Comparison of ENCODE assay signal across 28 mouse cellular contexts in genomic region chr11:71764743-71765142, GRCm38 (mm10). TPM values are rescaled to one million over a fixed set of nuclear protein-coding genes. Genes with fewer than 3 reads are reported as not detected.
A peak's percentile ranks its signal among the peaks of the same experiment; 100 is the strongest.
DNase-seq lines count a peak whose midpoint lies in the region; ATAC-seq and TF ChIP-seq lines count a peak whose summit lies in the region.
"Had no signal": no experiment of that assay in that cellular context is flagged by ENCODE, and none has a peak within 500 bp of the region (broad histone marks: within the 10 kb centered on the region; RNA-seq: fewer than 3 reads in every experiment).

No protein-coding gene starts in this region.

- WGBS in heart, adult 2 months, result 30% methylated on average over 2 of the region's 2 CpGs
- WGBS in midbrain, embryonic 14.5 days, result 65% methylated on average over 2 of the region's 2 CpGs

- peak overlapping the region; percentile 47 for H3K27ac ChIP-seq in heart, adult 2 months
- 0 out of 2 replicates have a peak overlapping the region, but pooled peaks have one; percentile 73 for H3K27ac ChIP-seq in midbrain, embryonic 14.5 days (replicated peaks; ENCODE audit: low read depth, low read length)
- H3K27ac ChIP-seq: embryonic facial prominence, embryonic 15.5 days; kidney, embryonic 15.5 days; limb, embryonic 10.5 days; liver, embryonic 15.5 days had no signal

- TF ChIP-seq CTCF in heart, adult 2 months (IDR thresholded peaks at IDR 0.05), result no peak

- H3K79me2 ChIP-seq in heart, adult 2 months (replicated peaks; ENCODE audit: control insufficient read depth, insufficient read depth, low read length), result no peaks in the 10 kb centered on the region

- no peak overlapping the region for H3K4me2 ChIP-seq in midbrain, embryonic 14.5 days (ENCODE audit: low read length)
- H3K4me2 ChIP-seq: embryonic facial prominence, embryonic 15.5 days; heart, embryonic 12.5 days; kidney, embryonic 15.5 days; liver, embryonic 15.5 days had no signal

- TF ChIP-seq POLR2A in heart, adult 2 months (IDR thresholded peaks at IDR 0.05; ENCODE audit: insufficient read depth, low read depth, low read length), result no peak

- no peak overlapping the region for H3K9ac ChIP-seq in heart, adult 2 months (ENCODE audit: low read depth, low read length)
- no peak overlapping the region for H3K9ac ChIP-seq in midbrain, embryonic 14.5 days (replicated peaks; ENCODE audit: low read length)
- H3K9ac ChIP-seq: embryonic facial prominence, embryonic 15.5 days; heart, embryonic 12.5 days; kidney, embryonic 15.5 days; liver, embryonic 15.5 days had no signal

- TF ChIP-seq EP300 in heart, adult 2 months (IDR thresholded peaks at IDR 0.05; ENCODE audit: insufficient read depth, low read depth, low read length), result peak; percentile 57; the same call in 1 of the 2 replicates

- DNase-seq in heart, adult 2 months, result no peak
- no peak for DNase-seq in heart, adult 8-10 months (ENCODE audit: low spot score)
- peak; percentile 12 for DNase-seq in lung, postnatal 36 days
- DNase-seq in lung, postnatal 4 days, result no peak
- DNase-seq in R1 (ENCODE audit: low read depth, low spot score), result peak; percentile 17
- DNase-seq in midbrain, embryonic 14.5 days, result no peak
- no peak for DNase-seq in gastrocnemius, adult 18-20 months (ENCODE audit: low spot score)
- DNase-seq: adrenal gland, postnatal 10 days; B cell, adult 2 months; cerebellum, adult 2 months; cerebellum, postnatal 25 days; embryo, embryonic 11 days; heart, postnatal 10 days; kidney, adult 11 months; kidney, postnatal 4 days; layer of hippocampus, adult 9-11 months; liver; right cerebral cortex, postnatal 14 days; spleen, adult 18-20 months had no signal

- ATAC-seq in midbrain, embryonic 14.5 days (ENCODE audit: low FRiP score, low TSS enrichment), result no peak

- H3K4me3 ChIP-seq in heart, adult 2 months, result no peak overlapping the region
- H3K4me3 ChIP-seq in midbrain, embryonic 14.5 days (replicated peaks; ENCODE audit: low read depth, low read length), result no peak overlapping the region
- H3K4me3 ChIP-seq: embryonic facial prominence, embryonic 15.5 days; heart, embryonic 12.5 days; kidney, embryonic 15.5 days; left cerebral cortex, adult 2 months; limb, embryonic 10.5 days; liver, embryonic 15.5 days had no signal

- no peaks in the 10 kb centered on the region for H3K9me3 ChIP-seq in midbrain, embryonic 14.5 days (ENCODE audit: control insufficient read depth, low read length)
- H3K9me3 ChIP-seq: embryonic facial prominence, embryonic 15.5 days; heart, embryonic 12.5 days; kidney, embryonic 15.5 days; limb, embryonic 10.5 days; liver, embryonic 15.5 days had no signal

- intact Hi-C loops in heart, adult 2 months (cut with DNase I), result no loop called here

- H3K36me3 ChIP-seq in heart, adult 2 months (ENCODE audit: control insufficient read depth, insufficient read depth, low read length), result peaks cover 8% of the 10 kb centered on the region
- peaks cover 46% of the 10 kb centered on the region for H3K36me3 ChIP-seq in midbrain, embryonic 14.5 days (ENCODE audit: control insufficient read depth, insufficient read depth, low read length)
- H3K36me3 ChIP-seq: embryonic facial prominence, embryonic 15.5 days; heart, embryonic 12.5 days; kidney, embryonic 15.5 days; limb, embryonic 10.5 days; liver, embryonic 15.5 days had no signal

- peaks cover 13% of the 10 kb centered on the region for H3K4me1 ChIP-seq in heart, adult 2 months (ENCODE audit: control insufficient read depth, insufficient read depth, low read length)
- peaks cover 37% of the 10 kb centered on the region for H3K4me1 ChIP-seq in midbrain, embryonic 14.5 days (ENCODE audit: control insufficient read depth, insufficient read depth, low read length)
- H3K4me1 ChIP-seq: embryonic facial prominence, embryonic 15.5 days; heart, embryonic 12.5 days; liver, embryonic 15.5 days had no signal

- H3K27me3 ChIP-seq in heart, adult 2 months (ENCODE audit: control insufficient read depth, insufficient read depth, low read length), result no peaks in the 10 kb centered on the region
- H3K27me3 ChIP-seq in midbrain, embryonic 14.5 days (ENCODE audit: control insufficient read depth, insufficient read depth, low read length), result no peaks in the 10 kb centered on the region
- H3K27me3 ChIP-seq: embryonic facial prominence, embryonic 15.5 days; liver, embryonic 15.5 days had no signal

RNA-seq across cellular contexts. Expression of gene Wscd1, which starts 15.0 kb away (rescaled TPM):
- 10 to 100 TPM in 1 of 2 experiments, 1 to 10 TPM in 1; 7.3 to 10.2 TPM for total RNA-seq in heart, adult 2 months (2021)
- polyA plus RNA-seq in heart, adult 2 months (2012; rRNA removed), result 6.8 and 9.1 TPM in 2 replicates
- total RNA-seq in heart, adult 8-10 months (2022), result 1 to 10 TPM; 7.7 to 9.5 (median 8.7) TPM
- polyA plus RNA-seq in midbrain, embryonic 14.5 days (2014; fragmentation: Nextera tagmentation; extraction: Ambion mirVana), result 62.7 and 67.1 TPM in 2 replicates
- total RNA-seq in gastrocnemius, adult 18-20 months (2021), result 1 to 10 TPM; 1.1 to 2.1 TPM
- total RNA-seq: CH12.LX; megakaryocyte progenitor cell, adult 5-6 weeks; monocyte, adult 5-6 weeks had no signal

Comparison
In these comparisons a context has a peak if more than half of its experiments do, and no peak if none do; other contexts are left out.
1. DNase-seq: peak in lung, postnatal 36 days (single experiment) and R1 (single experiment); none in heart, adult 2 months (0 of 2), heart, adult 8-10 months (single experiment), lung, postnatal 4 days (0 of 2), midbrain, embryonic 14.5 days (single experiment) and gastrocnemius, adult 18-20 months (single experiment).